Mouse (Mus musculus) T-cell, adult 2 months (primary cell): Measurements from ENCODE around the gene Emg1.
"Not testable (repeated sequence)": the region's sequence is repeated elsewhere in the genome, so short reads cannot be mapped to it uniquely, and the experiment has no call there.

Source experiments
- DNase-seq: peaks from one replicate; pipeline ENCODE4 v3.0.0; 2022; ENCODE audit warnings: low spot score

Emg1 gene

GRCm38 (mm10) chr6:124682291-124682690 lies 29.7 kb downstream of the Emg1 start:
- not testable (repeated sequence) for DNase-seq

- DNase-seq: no peak
These were observed 32.5 kb downstream of the Emg1 start for GRCm38 (mm10) chr6:124679486-124679885.

- DNase-seq: no peak
These were observed 33.2 kb downstream of the Emg1 start for GRCm38 (mm10) chr6:124678769-124679168.

- no peak for DNase-seq
These were observed 35.8 kb downstream of the Emg1 start for GRCm38 (mm10) chr6:124676171-124676570.

GRCm38 (mm10) chr6:124674591-124674990 lies 37.4 kb downstream of the Emg1 start:
- no peak for DNase-seq

GRCm38 (mm10) chr6:124673619-124674018 lies 38.4 kb downstream of the Emg1 start:
- no peak for DNase-seq

- DNase-seq: no peak
These were observed 39.9 kb downstream of the Emg1 start for GRCm38 (mm10) chr6:124672100-124672499.

- no peak for DNase-seq
These were observed 41.6 kb downstream of the Emg1 start for GRCm38 (mm10) chr6:124670281-124670900.

- no peak for DNase-seq
These were observed 42.6 kb downstream of the Emg1 start for GRCm38 (mm10) chr6:124669234-124669859.

GRCm38 (mm10) chr6:124665011-124665410 lies 47.0 kb downstream of the Emg1 start:
- DNase-seq: peak; percentile 36

GRCm38 (mm10) chr6:124664256-124664655 lies 47.7 kb downstream of the Emg1 start:
- no peak for DNase-seq

- DNase-seq: no peak
These were observed 48.6 kb downstream of the Emg1 start for GRCm38 (mm10) chr6:124663424-124663795.

- peak; percentile 99 for DNase-seq
These were observed 49.2 kb downstream of the Emg1 start, which contains the start of gene Lpcat3 for GRCm38 (mm10) chr6:124662477-124663423. Lpcat3 (plus strand) TSS chr6:124663027.

GRCm38 (mm10) chr6:124661995-124662394 lies 50.0 kb downstream of the Emg1 start:
- DNase-seq: no peak

GRCm38 (mm10) chr6:124661156-124661806 lies 50.7 kb downstream of the Emg1 start:
- DNase-seq: no peak

- no peak for DNase-seq
These were observed 53.9 kb downstream of the Emg1 start for GRCm38 (mm10) chr6:124658067-124658466.

- no peak for DNase-seq
These were observed 56.1 kb downstream of the Emg1 start for GRCm38 (mm10) chr6:124655893-124656292.
